Mouse (Mus musculus) ES-E14 (cell line): ENCODE results near the gene Pakap. TPM values are rescaled to one million over a fixed set of nuclear protein-coding genes. Genes with fewer than 3 reads are reported as not detected.

ENCODE experiments used
- DNase-seq: peaks from one replicate; pipeline ENCODE4 v3.0.0-alpha.2; 2013; ENCODE audit warnings: low read depth, low spot score
- H3K27ac ChIP-seq: 2 replicates; pipeline ENCODE4 v1.5.1; 2012; ENCODE audit warnings: low read depth, mild to moderate bottlenecking, low read length, moderate library complexity, mixed read lengths; ENCODE audit not compliant: poor library complexity, insufficient read depth, severe bottlenecking
- H3K36me3 ChIP-seq: 2 replicates; pipeline ENCODE4 v1.6.1; 2012; ENCODE audit warnings: mild to moderate bottlenecking, low read length, moderate library complexity, mixed read lengths; ENCODE audit not compliant: control insufficient read depth, poor library complexity, insufficient read depth, severe bottlenecking
- H3K4me1 ChIP-seq, 2 experiments: fragments of 150-350 bp in 1 of 2; sonication (generic) in 1 of 2; 2 replicates each; pipeline ENCODE4 v1.6.1; 2012; ENCODE audit warnings: low read length in 2 of 2, mild to moderate bottlenecking in 1 of 2, mixed read lengths in 1 of 2; ENCODE audit not compliant: control insufficient read depth in 2 of 2, insufficient read depth in 2 of 2, poor library complexity in 1 of 2
- H3K4me3 ChIP-seq, 2 experiments: fragments of 150-350 bp in 1 of 2; sonication (generic) in 1 of 2; 2 replicates each; pipeline ENCODE4 v1.5.1; 2012; ENCODE audit warnings: low read length in 2 of 2, low read depth in 1 of 2, mild to moderate bottlenecking in 1 of 2, mixed read lengths in 1 of 2; ENCODE audit not compliant: insufficient read depth in 1 of 2, poor library complexity in 1 of 2, severe bottlenecking in 1 of 2
- H3K9ac ChIP-seq: 2 replicates; pipeline ENCODE4 v1.6.1; 2012; ENCODE audit warnings: low read depth, mild to moderate bottlenecking, low read length, mixed read lengths; ENCODE audit not compliant: poor library complexity, insufficient read depth, severe bottlenecking
- H3K9me3 ChIP-seq: fragments of 150-350 bp; sonication (generic); 2 replicates; pipeline ENCODE4 v1.6.1; 2012; ENCODE audit warnings: low read depth, mild to moderate bottlenecking, low read length; ENCODE audit not compliant: control insufficient read depth, insufficient read depth
- CHD2 ChIP-seq: IDR thresholded peaks from 2 replicates; pipeline ENCODE4 v1.6.1; 2014; ENCODE audit warnings: mild to moderate bottlenecking, low read depth, low read length, inconsistent platforms
- HCFC1 ChIP-seq: IDR thresholded peaks from 2 replicates; pipeline ENCODE4 v1.6.1; 2012; ENCODE audit warnings: low read length, inconsistent platforms, borderline replicate concordance; ENCODE audit not compliant: insufficient read depth
- MAFK ChIP-seq: IDR thresholded peaks from 2 replicates; pipeline ENCODE4 v1.6.1; 2014; ENCODE audit warnings: mild to moderate bottlenecking, low read depth, low read length, inconsistent platforms; ENCODE audit not compliant: insufficient read depth
- ZC3H11A ChIP-seq: IDR thresholded peaks from 2 replicates; pipeline ENCODE4 v1.6.1; 2012; ENCODE audit warnings: low read depth, mild to moderate bottlenecking, inconsistent platforms, low read length, borderline replicate concordance
- ZNF384 ChIP-seq: IDR thresholded peaks from 2 replicates; pipeline ENCODE4 v1.6.1; 2012; ENCODE audit warnings: low read depth, low read length, inconsistent platforms
- in situ Hi-C, 2 experiments: fragments of 600-800 bp; cut with MboI; formaldehyde crosslinking; loops; one replicate each; pipeline ENCODE4 v1.15.1; 2025; ENCODE audit warnings: low sequenced_read_pairs in 2 of 2, inconsistent platforms in 1 of 2; ENCODE audit not compliant: unreplicated experiment in 2 of 2
- total RNA-seq: library from RNA; depleted of rRNA; stranded (reverse); fragments of 300-350 nt; gene quantifications from 2 replicates; pipeline ENCODE4 v1.2.3, GENCODE M21; 2012

Pakap gene
- total RNA-seq, 1 experiment, result 5.8 TPM

- in situ Hi-C loops, result no loop called here
- DNase-seq, result no peak
- TF ChIP-seq MAFK (no peak), CHD2 (no peak), ZNF384 (no peak), HCFC1 (no peak), ZC3H11A (no peak)
- H3K27ac ChIP-seq, result no peak overlapping the region
- H3K9ac ChIP-seq, result no peak overlapping the region
- peaks cover 2 to 16% of the 10 kb centered on the region in 2 experiments; a peak in 3 of 4 replicates for H3K4me1 ChIP-seq
- no peaks in the 10 kb centered on the region for H3K36me3 ChIP-seq
- no peaks in the 10 kb centered on the region for H3K9me3 ChIP-seq
- H3K4me3 ChIP-seq, result no peak overlapping the region
Measured at GRCm38 (mm10) chr4:57678991-57679457, 111.0 kb downstream of the Pakap start.

- H3K27ac ChIP-seq, result no peak overlapping the region
- in situ Hi-C loops, result no loop called here
- DNase-seq, result no peak
Measured at GRCm38 (mm10) chr4:57680186-57680585, 112.2 kb downstream of the Pakap start.

GRCm38 (mm10) chr4:57681511-57681910 is 113.5 kb downstream of the Pakap start:
- no peak overlapping the region for H3K4me3 ChIP-seq
- DNase-seq, result no peak
- no peak overlapping the region for H3K27ac ChIP-seq
- no peaks in the 10 kb centered on the region for H3K36me3 ChIP-seq
- peaks cover 10 to 12% of the 10 kb centered on the region in 2 experiments for H3K4me1 ChIP-seq
- TF ChIP-seq ZC3H11A (no peak), MAFK (no peak), ZNF384 (no peak), HCFC1 (no peak), CHD2 (peak; percentile 89; the same call in 1 of the 2 replicates)
- H3K9ac ChIP-seq, result no peak overlapping the region
- no peaks in the 10 kb centered on the region for H3K9me3 ChIP-seq
- in situ Hi-C loops, result no loop called here

More at GRCm38 (mm10) chr4:57680186-57680585, 112.2 kb downstream of the Pakap start:
- Histone ChIP-seq H3K9me3 (no peaks in the 10 kb centered on the region), H3K4me1 (peaks cover 5 to 16% of the 10 kb centered on the region in 2 experiments; a peak in 3 of 4 replicates), H3K4me3 (no peak overlapping the region), H3K36me3 (no peaks in the 10 kb centered on the region), H3K9ac (no peak overlapping the region)
- TF ChIP-seq ZC3H11A, result no peak
- TF ChIP-seq CHD2, result no peak
- no peak for TF ChIP-seq ZNF384
- TF ChIP-seq HCFC1, result no peak
- TF ChIP-seq MAFK, result no peak

GRCm38 (mm10) chr4:57682341-57682740 is 114.4 kb downstream of the Pakap start:
- Histone ChIP-seq H3K9ac (no peak overlapping the region), H3K36me3 (no peaks in the 10 kb centered on the region), H3K4me1 (peaks cover 13% of the 10 kb centered on the region in 2 experiments), H3K4me3 (no peak overlapping the region), H3K27ac (no peak overlapping the region), H3K9me3 (no peaks in the 10 kb centered on the region)
- TF ChIP-seq MAFK (no peak), HCFC1 (no peak), ZNF384 (no peak), CHD2 (no peak), ZC3H11A (no peak)
- in situ Hi-C loops, result no loop called here
- no peak for DNase-seq

GRCm38 (mm10) chr4:57682944-57683343 is 115.0 kb downstream of the Pakap start:
- Histone ChIP-seq H3K4me1 (peaks cover 13 to 17% of the 10 kb centered on the region in 2 experiments), H3K9ac (no peak overlapping the region), H3K9me3 (no peaks in the 10 kb centered on the region), H3K36me3 (no peaks in the 10 kb centered on the region), H3K4me3 (no peak overlapping the region), H3K27ac (no peak overlapping the region)
- no peak for TF ChIP-seq CHD2
- no peak for TF ChIP-seq MAFK
- no peak for DNase-seq
- in situ Hi-C loops, result no loop called here
